Mouse (Mus musculus) MEL (cell line): Measurements from ENCODE around the gene Scarb1. TPM values are rescaled to one million over a fixed set of nuclear protein-coding genes. Genes with fewer than 3 reads are reported as not detected.

Experiments
- DNase-seq: peaks from one replicate; pipeline ENCODE4 v3.0.0; 2011; ENCODE audit warnings: low read depth, low spot score
- H3K27ac ChIP-seq: 2 replicates; pipeline ENCODE4 v1.5.1; 2012; ENCODE audit warnings: low read depth, mild to moderate bottlenecking, control low read depth, low read length, moderate library complexity; ENCODE audit not compliant: control insufficient read depth
- H3K27me3 ChIP-seq, 2 experiments: fragments of 150-350 bp in 1 of 2; sonication (generic) in 1 of 2; 2 replicates each; pipeline ENCODE4 v1.6.1; 2012; ENCODE audit warnings: low read length in 2 of 2, mild to moderate bottlenecking in 2 of 2, improper control_type of control experiment in 1 of 2, moderate library complexity in 1 of 2; ENCODE audit not compliant: insufficient read depth in 2 of 2, control insufficient read depth in 1 of 2
- H3K36me3 ChIP-seq, 2 experiments: 2 replicates each; pipeline ENCODE4 v1.6.1; 2012 to 2014; ENCODE audit warnings: low read length in 2 of 2, improper control_type of control experiment in 1 of 2, inconsistent platforms in 1 of 2, mild to moderate bottlenecking in 1 of 2; ENCODE audit not compliant: insufficient read depth in 2 of 2, control insufficient read depth in 1 of 2
- H3K4me1 ChIP-seq, 2 experiments: fragments of 150-350 bp in 1 of 2; sonication (generic) in 1 of 2; 2 replicates each; pipeline ENCODE4 v1.6.1; 2012; ENCODE audit warnings: low read length in 2 of 2, improper control_type of control experiment in 1 of 2, mild to moderate bottlenecking in 1 of 2; ENCODE audit not compliant: insufficient read depth in 2 of 2, control insufficient read depth in 1 of 2
- H3K4me3 ChIP-seq, 2 experiments: fragments of 150-350 bp in 1 of 2; sonication (generic) in 1 of 2; 2 replicates each; pipeline ENCODE4 v1.5.1; 2012; ENCODE audit warnings: low read depth in 2 of 2, low read length in 2 of 2, mild to moderate bottlenecking in 2 of 2, moderate library complexity in 2 of 2, control low read depth in 1 of 2, improper control_type of control experiment in 1 of 2; ENCODE audit not compliant: control insufficient read depth in 1 of 2, insufficient read depth in 1 of 2
- H3K79me2 ChIP-seq: 2 replicates; pipeline ENCODE4 v1.6.1; 2012; ENCODE audit warnings: mild to moderate bottlenecking, low read length, moderate library complexity; ENCODE audit not compliant: control insufficient read depth, poor library complexity, insufficient read depth
- H3K9ac ChIP-seq: 2 replicates; pipeline ENCODE4 v1.6.1; 2012; ENCODE audit warnings: low read depth, mild to moderate bottlenecking, control low read depth, low read length, moderate library complexity; ENCODE audit not compliant: control insufficient read depth, poor library complexity, severe bottlenecking
- H3K9me3 ChIP-seq: fragments of 150-350 bp; sonication (generic); replicated peaks from 2 replicates; pipeline ENCODE4 v1.6.1; 2012; ENCODE audit warnings: mild to moderate bottlenecking, low read length, improper control_type of control experiment, moderate library complexity; ENCODE audit not compliant: insufficient read depth
- CHD1 ChIP-seq: IDR thresholded peaks from 2 replicates; pipeline ENCODE4 v1.6.1; 2012; ENCODE audit warnings: low read depth, mild to moderate bottlenecking, inconsistent platforms, low read length, improper control_type of control experiment
- CTCF ChIP-seq, 3 experiments: IDR thresholded peaks in 2 of 3; conservative IDR thresholded peaks in 1 of 3; 2 replicates each; pipeline ENCODE4 v1.5.1; 2011 to 2012; ENCODE audit warnings: low read length in 3 of 3, low read depth in 2 of 3, mild to moderate bottlenecking in 2 of 3, improper control_type of control experiment in 1 of 3, inconsistent platforms in 1 of 3, mixed read lengths in 1 of 3, moderate library complexity in 1 of 3; ENCODE audit not compliant: control insufficient read depth in 1 of 3, insufficient read depth in 1 of 3, poor library complexity in 1 of 3, severe bottlenecking in 1 of 3
- E2F4 ChIP-seq: IDR thresholded peaks from 2 replicates; pipeline ENCODE4 v1.6.1; 2011; ENCODE audit warnings: low read depth, low read length, improper control_type of control experiment, borderline replicate concordance
- EP300 ChIP-seq, 2 experiments: IDR thresholded peaks; 2 replicates each; pipeline ENCODE4 v1.6.1; 2011; ENCODE audit warnings: improper control_type of control experiment in 2 of 2, low read length in 2 of 2, low read depth in 1 of 2, mild to moderate bottlenecking in 1 of 2
- ETS1 ChIP-seq: IDR thresholded peaks from 2 replicates; pipeline ENCODE4 v1.6.1; 2012; ENCODE audit warnings: low read depth, mild to moderate bottlenecking, inconsistent platforms, low read length, improper control_type of control experiment, moderate library complexity
- GABPA ChIP-seq: IDR thresholded peaks from 2 replicates; pipeline ENCODE4 v1.6.1; 2012; ENCODE audit warnings: low read depth, mild to moderate bottlenecking, inconsistent platforms, low read length, improper control_type of control experiment, moderate library complexity
- GATA1 ChIP-seq: IDR thresholded peaks from 2 replicates; pipeline ENCODE4 v1.6.1; 2011; ENCODE audit warnings: low read depth, low read length, improper control_type of control experiment
- MAFK ChIP-seq: IDR thresholded peaks from 2 replicates; pipeline ENCODE4 v1.6.1; 2011; ENCODE audit warnings: low read depth, mild to moderate bottlenecking, low read length, improper control_type of control experiment, borderline replicate concordance
- MAZ ChIP-seq: IDR thresholded peaks from 2 replicates; pipeline ENCODE4 v1.6.1; 2012; ENCODE audit warnings: low read depth, mild to moderate bottlenecking, inconsistent platforms, low read length, improper control_type of control experiment
- MEF2A ChIP-seq: IDR thresholded peaks from 2 replicates; pipeline ENCODE4 v1.6.1; 2014; ENCODE audit warnings: low read depth, mild to moderate bottlenecking, inconsistent platforms, low read length, improper control_type of control experiment; ENCODE audit not compliant: poor library complexity, insufficient replicate concordance, severe bottlenecking; ENCODE audit errors: extremely low read depth
- POLR2A ChIP-seq, 2 experiments: IDR thresholded peaks; 2 replicates each; pipeline ENCODE4 v1.6.1; 2011 to 2012; ENCODE audit warnings: low read length in 2 of 2, mild to moderate bottlenecking in 2 of 2, control low read depth in 1 of 2, improper control_type of control experiment in 1 of 2, low read depth in 1 of 2, moderate library complexity in 1 of 2; ENCODE audit not compliant: control insufficient read depth in 1 of 2, insufficient read depth in 1 of 2, poor library complexity in 1 of 2
- RAD21 ChIP-seq: IDR thresholded peaks from 2 replicates; pipeline ENCODE4 v1.6.1; 2011; ENCODE audit warnings: mild to moderate bottlenecking, low read depth, low read length, improper control_type of control experiment
- SMC3 ChIP-seq: IDR thresholded peaks from 2 replicates; pipeline ENCODE4 v1.6.1; 2011; ENCODE audit warnings: low read depth, low read length, improper control_type of control experiment
- UBTF ChIP-seq: IDR thresholded peaks from 2 replicates; pipeline ENCODE4 v1.6.1; 2012; ENCODE audit warnings: low read depth, mild to moderate bottlenecking, inconsistent platforms, low read length, improper control_type of control experiment, moderate library complexity, borderline replicate concordance; ENCODE audit not compliant: insufficient read depth
- USF1 ChIP-seq: IDR thresholded peaks from 2 replicates; pipeline ENCODE4 v1.6.1; 2014; ENCODE audit warnings: low read depth, mild to moderate bottlenecking, inconsistent platforms, low read length, improper control_type of control experiment, moderate library complexity
- USF2 ChIP-seq, 2 experiments: IDR thresholded peaks; 2 replicates each; pipeline ENCODE4 v1.6.1; 2011 to 2012; ENCODE audit warnings: improper control_type of control experiment in 2 of 2, low read length in 2 of 2, borderline replicate concordance in 1 of 2, inconsistent platforms in 1 of 2, low read depth in 1 of 2, mild to moderate bottlenecking in 1 of 2; ENCODE audit not compliant: insufficient read depth in 1 of 2
- ZC3H11A ChIP-seq: IDR thresholded peaks from 2 replicates; pipeline ENCODE4 v1.6.1; 2012; ENCODE audit warnings: low read depth, mild to moderate bottlenecking, inconsistent platforms, low read length, improper control_type of control experiment
- ZNF384 ChIP-seq: IDR thresholded peaks from 2 replicates; pipeline ENCODE4 v1.6.1; 2012; ENCODE audit warnings: low read depth, mild to moderate bottlenecking, inconsistent platforms, low read length, improper control_type of control experiment
- polyA plus RNA-seq, 2 experiments: library from polyadenylated mRNA; stranded (reverse) in 1 of 2; unstranded in 1 of 2; fragments of >175 nt in 1 of 2; fragments of >200 nt in 1 of 2; gene quantifications; 2 replicates each; pipeline versions ENCODE4 v1.2.1 to v1.2.4; 2012; ENCODE audit warnings: low replicate concordance in 2 of 2, low read depth in 1 of 2; ENCODE audit not compliant: insufficient read length in 2 of 2, insufficient read depth in 1 of 2, missing spikeins in 1 of 2
- total RNA-seq: library from RNA; depleted of rRNA; stranded (reverse); fragments of 300-350 nt; gene quantifications from 2 replicates; pipeline ENCODE4 v1.2.3, GENCODE M21; 2012

The Scarb1 gene
- total and polyA plus RNA-seq, 3 experiments = 53.1 to 98.3 TPM; not detected in 1

GRCm38 (mm10) chr5:125233478-125233877 lies 107.4 kb downstream of the Scarb1 start:
- Histone ChIP-seq H3K79me2 (no peaks in the 10 kb centered on the region), H3K27ac (no peak overlapping the region), H3K4me1 (peaks cover 0 to 4% of the 10 kb centered on the region in 2 experiments; a peak in 1 of 4 replicates), H3K4me3 (no peak overlapping the region), H3K9me3 (no peaks in the 10 kb centered on the region)
- no peak for DNase-seq
- no peak for TF ChIP-seq UBTF
- no peak for TF ChIP-seq GATA1
- no peak for TF ChIP-seq ZC3H11A
- TF ChIP-seq MEF2A = no peak
- TF ChIP-seq MAZ = no peak
- TF ChIP-seq, all 39 proteins: peak for 0
- Histone ChIP-seq H3K9ac (no peak overlapping the region), H3K36me3 (no peaks in the 10 kb centered on the region), H3K27me3 (no peaks in the 10 kb centered on the region)

GRCm38 (mm10) chr5:125232443-125232979 lies 108.4 kb downstream of the Scarb1 start:
- H3K27ac ChIP-seq = no peak overlapping the region
- no peaks in the 10 kb centered on the region for H3K36me3 ChIP-seq
- no peak for TF ChIP-seq MEF2A
- no peak for TF ChIP-seq USF1
- no peak for TF ChIP-seq POLR2A (IDR thresholded peaks at IDR 0.05; ENCODE audit: control insufficient read depth in 1 of 2, insufficient read depth in 1 of 2, low read depth in 1 of 2, low read length in 2 of 2, poor library complexity in 1 of 2)
- TF ChIP-seq RAD21 = no peak
- TF ChIP-seq CTCF (IDR thresholded peaks at IDR 0.05 in 2 of 3, conservative IDR thresholded peaks at IDR 0.05 in 1 of 3; ENCODE audit: control insufficient read depth in 1 of 3, insufficient read depth in 1 of 3, low read depth in 2 of 3, low read length in 3 of 3, poor library complexity in 1 of 3, severe bottlenecking in 1 of 3) = no peak
- no peak for TF ChIP-seq GABPA
- TF ChIP-seq E2F4 = no peak
- H3K9me3 ChIP-seq = no peaks in the 10 kb centered on the region
- no peaks in the 10 kb centered on the region for H3K79me2 ChIP-seq
- H3K4me1 ChIP-seq = peaks cover 0 to 4% of the 10 kb centered on the region in 2 experiments; a peak in 1 of 4 replicates
- DNase-seq = no peak
- no peak overlapping the region for H3K9ac ChIP-seq
- no peak overlapping the region for H3K4me3 ChIP-seq
- H3K27me3 ChIP-seq = no peaks in the 10 kb centered on the region

GRCm38 (mm10) chr5:125230463-125230862 lies 110.4 kb downstream of the Scarb1 start:
- TF ChIP-seq EP300 (IDR thresholded peaks at IDR 0.05; ENCODE audit: low read depth in 1 of 2, low read length in 2 of 2) (no peak), MAFK (no peak), ZNF384 (no peak), SMC3 (no peak), USF2 (IDR thresholded peaks at IDR 0.05; ENCODE audit: borderline replicate concordance in 1 of 2, insufficient read depth in 1 of 2, low read depth in 1 of 2, low read length in 2 of 2) (no peak), ETS1 (no peak), CHD1 (no peak)
- DNase-seq = no peak
- Histone ChIP-seq H3K4me1 (peaks cover 0 to 4% of the 10 kb centered on the region in 2 experiments; a peak in 1 of 4 replicates), H3K27ac (no peak overlapping the region), H3K9ac (no peak overlapping the region), H3K36me3 (no peaks in the 10 kb centered on the region), H3K4me3 (no peak overlapping the region), H3K27me3 (no peaks in the 10 kb centered on the region), H3K9me3 (no peaks in the 10 kb centered on the region), H3K79me2 (no peaks in the 10 kb centered on the region)
